Mouse (Mus musculus) midbrain, embryonic 12.5 days (tissue): ENCODE measurements around the gene Nrtn. TPM values are rescaled to one million over a fixed set of nuclear protein-coding genes. Genes with fewer than 3 reads are reported as not detected.

ENCODE experiments used
- ATAC-seq: fragments of 200-750 bp; cut with Nextera tagmentation; 2 replicates; pipeline ENCODE4 v1.8.0; 2017; ENCODE audit warnings: low read depth, moderate TSS enrichment, moderate library complexity; ENCODE audit not compliant: low FRiP score
- H3K27ac ChIP-seq: fragments of 300-500 bp; sonication (generic); replicated peaks from 2 replicates; pipeline ENCODE4 v1.5.1; 2016; ENCODE audit warnings: mild to moderate bottlenecking
- H3K27me3 ChIP-seq: fragments of 300-500 bp; sonication (generic); 2 replicates; pipeline ENCODE4 v1.6.1; 2016; ENCODE audit warnings: mild to moderate bottlenecking
- H3K36me3 ChIP-seq: fragments of 300-500 bp; sonication (generic); 2 replicates; pipeline ENCODE4 v1.6.1; 2016
- H3K4me1 ChIP-seq: fragments of 300-500 bp; sonication (generic); 2 replicates; pipeline ENCODE4 v1.6.1; 2016
- H3K4me2 ChIP-seq: fragments of 300-500 bp; sonication (generic); replicated peaks from 2 replicates; pipeline ENCODE4 v1.6.1; 2016; ENCODE audit warnings: mild to moderate bottlenecking, moderate library complexity
- H3K4me3 ChIP-seq: fragments of 300-500 bp; sonication (generic); 2 replicates; pipeline ENCODE4 v1.5.1; 2016; ENCODE audit warnings: mild to moderate bottlenecking
- H3K9ac ChIP-seq: fragments of 300-500 bp; sonication (generic); replicated peaks from 2 replicates; pipeline ENCODE4 v1.6.1; 2016; ENCODE audit warnings: mild to moderate bottlenecking, moderate library complexity
- H3K9me3 ChIP-seq: fragments of 300-500 bp; sonication (generic); 2 replicates; pipeline ENCODE4 v1.6.1; 2016; ENCODE audit warnings: mild to moderate bottlenecking
- WGBS: fragments of 180-500 bp; shearing (Covaris S2); methylation state at CpG from one replicate; pipeline ENCODE4 v1.1.7; 2016; 5-methylcytosine and 5-hydroxymethylcytosine counted together
- polyA plus RNA-seq: library from polyadenylated mRNA; unstranded; fragments of >200 nt; fragmentation: Nextera tagmentation; extraction: Ambion mirVana; gene quantifications from 2 replicates; pipeline ENCODE4 v1.2.1, GENCODE M21; 2016

Gene Nrtn
- polyA plus RNA-seq, 1 experiment from 2014 or later = 8.8 TPM

- peaks cover 6% of the 10 kb centered on the region; the same call in 1 of the 2 replicates for H3K27me3 ChIP-seq
- no peak overlapping the region for H3K27ac ChIP-seq
- no peak overlapping the region for H3K4me3 ChIP-seq
- H3K36me3 ChIP-seq = no peaks in the 10 kb centered on the region
- H3K4me1 ChIP-seq = no peaks in the 10 kb centered on the region
- no peak overlapping the region for H3K4me2 ChIP-seq
- 46% methylated on average over 8 of the region's 8 CpGs for WGBS
- ATAC-seq = no peak
- no peaks in the 10 kb centered on the region for H3K9me3 ChIP-seq
- no peak overlapping the region for H3K9ac ChIP-seq
Measured at GRCm38 (mm10) chr17:56736534-56736933, 20.8 kb downstream of the Nrtn start.

GRCm38 (mm10) chr17:56729656-56730055 is 27.7 kb downstream of the Nrtn start:
- WGBS = 51% methylated on average over 2 of the region's 2 CpGs
- Histone ChIP-seq H3K4me2 (no peak overlapping the region), H3K27ac (no peak overlapping the region), H3K9me3 (no peaks in the 10 kb centered on the region), H3K27me3 (no peaks in the 10 kb centered on the region; the same call in 1 of the 2 replicates), H3K4me3 (no peak overlapping the region), H3K4me1 (peaks cover 18% of the 10 kb centered on the region; the same call in 1 of the 2 replicates), H3K36me3 (no peaks in the 10 kb centered on the region), H3K9ac (no peak overlapping the region)
- no peak for ATAC-seq

- WGBS = 64% methylated on average over 6 of the region's 6 CpGs
- Histone ChIP-seq H3K36me3 (peaks cover 3% of the 10 kb centered on the region; the same call in 1 of the 2 replicates), H3K27me3 (no peaks in the 10 kb centered on the region; the same call in 1 of the 2 replicates), H3K4me1 (peaks cover 18% of the 10 kb centered on the region; the same call in 1 of the 2 replicates), H3K4me2 (no peak overlapping the region), H3K9me3 (no peaks in the 10 kb centered on the region), H3K27ac (no peak overlapping the region), H3K9ac (no peak overlapping the region), H3K4me3 (no peak overlapping the region)
- ATAC-seq = no peak
Measured at GRCm38 (mm10) chr17:56729151-56729550, 28.2 kb downstream of the Nrtn start.

GRCm38 (mm10) chr17:56728117-56728516 is 29.2 kb downstream of the Nrtn start:
- Histone ChIP-seq H3K4me1 (peaks cover 18% of the 10 kb centered on the region; the same call in 1 of the 2 replicates), H3K4me2 (no peak overlapping the region), H3K27me3 (no peaks in the 10 kb centered on the region; the same call in 1 of the 2 replicates), H3K4me3 (no peak overlapping the region), H3K9me3 (no peaks in the 10 kb centered on the region), H3K27ac (no peak overlapping the region), H3K36me3 (peaks cover 13% of the 10 kb centered on the region), H3K9ac (no peak overlapping the region)
- no peak for ATAC-seq
- WGBS = 45% methylated on average over 12 of the region's 12 CpGs

GRCm38 (mm10) chr17:56727659-56728058 is 29.7 kb downstream of the Nrtn start:
- no peaks in the 10 kb centered on the region; the same call in 1 of the 2 replicates for H3K27me3 ChIP-seq
- peaks cover 18% of the 10 kb centered on the region for H3K36me3 ChIP-seq
- H3K4me2 ChIP-seq = no peak overlapping the region
- WGBS = 11% methylated on average over 12 of the region's 12 CpGs
- H3K9me3 ChIP-seq = no peaks in the 10 kb centered on the region
- no peak for ATAC-seq
- H3K9ac ChIP-seq = no peak overlapping the region
- H3K27ac ChIP-seq = no peak overlapping the region
- H3K4me3 ChIP-seq = no peak overlapping the region
- peaks cover 18% of the 10 kb centered on the region; the same call in 1 of the 2 replicates for H3K4me1 ChIP-seq

- ATAC-seq = no peak
- Histone ChIP-seq H3K4me1 (peaks cover 18% of the 10 kb centered on the region; the same call in 1 of the 2 replicates), H3K27me3 (no peaks in the 10 kb centered on the region; the same call in 1 of the 2 replicates), H3K4me2 (no peak overlapping the region), H3K27ac (no peak overlapping the region), H3K9me3 (no peaks in the 10 kb centered on the region), H3K9ac (no peak overlapping the region), H3K36me3 (peaks cover 23% of the 10 kb centered on the region), H3K4me3 (no peak overlapping the region)
- 12% methylated on average over 7 of the region's 7 CpGs for WGBS
Measured at GRCm38 (mm10) chr17:56727029-56727649, 30.2 kb downstream of the Nrtn start.

- Histone ChIP-seq H3K27ac (no peak overlapping the region), H3K4me1 (peaks cover 23% of the 10 kb centered on the region), H3K27me3 (no peaks in the 10 kb centered on the region; the same call in 1 of the 2 replicates), H3K9me3 (no peaks in the 10 kb centered on the region), H3K36me3 (peaks cover 38% of the 10 kb centered on the region), H3K4me2 (no peak overlapping the region), H3K9ac (no peak overlapping the region), H3K4me3 (no peak overlapping the region)
- ATAC-seq = no peak
- 87% methylated on average over 11 of the region's 11 CpGs for WGBS
Measured at GRCm38 (mm10) chr17:56723419-56724161, 33.7 kb downstream of the Nrtn start.

- H3K4me2 ChIP-seq = no peak overlapping the region
- H3K36me3 ChIP-seq = peaks cover 38% of the 10 kb centered on the region
- 96% methylated on average over 5 of the region's 5 CpGs for WGBS
- H3K27ac ChIP-seq = no peak overlapping the region
- no peak overlapping the region for H3K9ac ChIP-seq
- no peak for ATAC-seq
- H3K4me3 ChIP-seq = no peak overlapping the region
- no peaks in the 10 kb centered on the region; the same call in 1 of the 2 replicates for H3K27me3 ChIP-seq
- H3K9me3 ChIP-seq = no peaks in the 10 kb centered on the region
- peaks cover 21% of the 10 kb centered on the region for H3K4me1 ChIP-seq
Measured at GRCm38 (mm10) chr17:56722441-56722840, 34.9 kb downstream of the Nrtn start.

GRCm38 (mm10) chr17:56717363-56718058 is 39.8 kb downstream of the Nrtn start, which contains the start of the genes Ndufa11 and Vmac:
Gene Ndufa11, plus strand, starts transcription at chr17:56717767.
Gene Vmac, minus strand, starts transcription at chr17:56718022.
- Histone ChIP-seq H3K27ac (peak within 1 kb of the TSS; percentile 81), H3K4me2 (peak within 1 kb of the TSS; percentile 83)

GRCm38 (mm10) chr17:56716655-56717362 is 40.5 kb downstream of the Nrtn start:
- H3K4me1 ChIP-seq = peaks cover 31% of the 10 kb centered on the region
- no peaks in the 10 kb centered on the region for H3K9me3 ChIP-seq
- WGBS = under 1% methylated on average over 53 of the region's 55 CpGs
- peak overlapping the region; percentile 81 for H3K27ac ChIP-seq
- H3K27me3 ChIP-seq = no peaks in the 10 kb centered on the region
- H3K9ac ChIP-seq = peak overlapping the region; percentile 93
- peak; percentile 93 for ATAC-seq
- peak overlapping the region; percentile 85 for H3K4me3 ChIP-seq
- peak overlapping the region; percentile 83 for H3K4me2 ChIP-seq
- peaks cover 23% of the 10 kb centered on the region for H3K36me3 ChIP-seq

More at GRCm38 (mm10) chr17:56717363-56718058, 39.8 kb downstream of the Nrtn start, which contains the start of the genes Ndufa11 and Vmac:
- peaks cover 23% of the 10 kb centered on the region for H3K36me3 ChIP-seq
- peaks cover 31% of the 10 kb centered on the region for H3K4me1 ChIP-seq
- no peaks in the 10 kb centered on the region for H3K9me3 ChIP-seq
- ATAC-seq = peak; percentile 73
- peak within 1 kb of the TSS; percentile 85 for H3K4me3 ChIP-seq
- H3K27me3 ChIP-seq = no peaks in the 10 kb centered on the region
- peak within 1 kb of the TSS; percentile 93 for H3K9ac ChIP-seq
- WGBS = under 1% methylated on average over 59 of the region's 59 CpGs
